Mouse (Mus musculus) stomach, embryonic 15.5 days (tissue): ENCODE results near the gene Camkk1. TPM values are rescaled to one million over a fixed set of nuclear protein-coding genes. Genes with fewer than 3 reads are reported as not detected.

Experiments used
- ATAC-seq: fragments of 200-750 bp; cut with Nextera tagmentation; 2 replicates; pipeline ENCODE4 v1.8.0; 2017; ENCODE audit warnings: low read depth, moderate number of reproducible peaks, moderate TSS enrichment; ENCODE audit not compliant: insufficient read depth, low FRiP score
- H3K27ac ChIP-seq: fragments of 300-500 bp; sonication (generic); 2 replicates; pipeline ENCODE4 v1.5.1; 2015; ENCODE audit warnings: mild to moderate bottlenecking, inconsistent platforms
- H3K27me3 ChIP-seq: fragments of 300-500 bp; sonication (generic); replicated peaks from 2 replicates; pipeline ENCODE4 v1.6.1; 2015; ENCODE audit warnings: inconsistent platforms
- H3K36me3 ChIP-seq: fragments of 300-500 bp; sonication (generic); 2 replicates; pipeline ENCODE4 v1.6.1; 2015; ENCODE audit warnings: inconsistent platforms
- H3K4me1 ChIP-seq: fragments of 300-500 bp; sonication (generic); 2 replicates; pipeline ENCODE4 v1.6.1; 2015; ENCODE audit warnings: inconsistent platforms
- H3K4me2 ChIP-seq: fragments of 300-500 bp; sonication (generic); 2 replicates; pipeline ENCODE4 v1.6.1; 2015; ENCODE audit warnings: mild to moderate bottlenecking, inconsistent platforms
- H3K4me3 ChIP-seq: fragments of 300-500 bp; sonication (generic); replicated peaks from 2 replicates; pipeline ENCODE4 v1.5.1; 2015; ENCODE audit warnings: inconsistent platforms
- H3K9ac ChIP-seq: fragments of 300-500 bp; sonication (generic); 2 replicates; pipeline ENCODE4 v1.6.1; 2015; ENCODE audit warnings: inconsistent platforms
- H3K9me3 ChIP-seq: fragments of 300-500 bp; sonication (generic); 2 replicates; pipeline ENCODE4 v1.6.1; 2016; ENCODE audit warnings: inconsistent platforms
- WGBS: fragments of 180-500 bp; shearing (Covaris S2); methylation state at CpG from one replicate; pipeline ENCODE4 v1.1.7; 2015; 5-methylcytosine and 5-hydroxymethylcytosine counted together
- polyA plus RNA-seq: library from polyadenylated mRNA; unstranded; fragments of >200 nt; fragmentation: Nextera tagmentation; extraction: Ambion mirVana; gene quantifications from 2 replicates; pipeline ENCODE4 v1.2.1, GENCODE M21; 2015

Gene Camkk1
- polyA plus RNA-seq, 1 experiment from 2014 or later: 10.6 TPM

- H3K4me3 ChIP-seq: no peak overlapping the region
- 83% methylated on average over 3 of the region's 3 CpGs for WGBS
- no peak overlapping the region for H3K4me2 ChIP-seq
- H3K27ac ChIP-seq: no peak overlapping the region
- H3K4me1 ChIP-seq: no peaks in the 10 kb centered on the region
- H3K9me3 ChIP-seq: no peaks in the 10 kb centered on the region
- H3K36me3 ChIP-seq: peaks cover 52% of the 10 kb centered on the region
- no peak for ATAC-seq
- no peak overlapping the region for H3K9ac ChIP-seq
- no peaks in the 10 kb centered on the region for H3K27me3 ChIP-seq
Measured at GRCm38 (mm10) chr11:73071839-73072238, 53.0 kb downstream of the Camkk1 start.

- peaks cover 57% of the 10 kb centered on the region for H3K36me3 ChIP-seq
- no peak overlapping the region for H3K27ac ChIP-seq
- WGBS: 88% methylated on average over 4 of the region's 4 CpGs
- H3K4me3 ChIP-seq: no peak overlapping the region
- no peak for ATAC-seq
- H3K27me3 ChIP-seq: no peaks in the 10 kb centered on the region
- H3K4me2 ChIP-seq: no peak overlapping the region
- H3K4me1 ChIP-seq: no peaks in the 10 kb centered on the region
- no peaks in the 10 kb centered on the region for H3K9me3 ChIP-seq
- no peak overlapping the region for H3K9ac ChIP-seq
Measured at GRCm38 (mm10) chr11:73076295-73076694, 57.5 kb downstream of the Camkk1 start.

- no peak overlapping the region for H3K9ac ChIP-seq
- no peak overlapping the region for H3K4me3 ChIP-seq
- ATAC-seq: no peak
- no peaks in the 10 kb centered on the region for H3K4me1 ChIP-seq
- peaks cover 61% of the 10 kb centered on the region for H3K36me3 ChIP-seq
- no peak overlapping the region for H3K4me2 ChIP-seq
- no peaks in the 10 kb centered on the region for H3K27me3 ChIP-seq
- H3K9me3 ChIP-seq: no peaks in the 10 kb centered on the region
- 85% methylated on average over 4 of the region's 4 CpGs for WGBS
- H3K27ac ChIP-seq: no peak overlapping the region
Measured at GRCm38 (mm10) chr11:73076733-73077132, 57.9 kb downstream of the Camkk1 start.

- H3K27ac ChIP-seq: no peak overlapping the region
- ATAC-seq: no peak
- no peak overlapping the region for H3K9ac ChIP-seq
- H3K9me3 ChIP-seq: no peaks in the 10 kb centered on the region
- H3K27me3 ChIP-seq: no peaks in the 10 kb centered on the region
- H3K36me3 ChIP-seq: peaks cover 62% of the 10 kb centered on the region
- no peaks in the 10 kb centered on the region for H3K4me1 ChIP-seq
- 90% methylated on average over 6 of the region's 6 CpGs for WGBS
- no peak overlapping the region for H3K4me3 ChIP-seq
- H3K4me2 ChIP-seq: no peak overlapping the region
Measured at GRCm38 (mm10) chr11:73077211-73077720, 58.5 kb downstream of the Camkk1 start.

- 88% methylated on average over 8 of the region's 8 CpGs for WGBS
- no peak for ATAC-seq
- Histone ChIP-seq H3K27ac (no peak overlapping the region), H3K27me3 (no peaks in the 10 kb centered on the region), H3K4me1 (no peaks in the 10 kb centered on the region), H3K4me2 (no peak overlapping the region), H3K36me3 (peaks cover 52% of the 10 kb centered on the region), H3K9ac (no peak overlapping the region), H3K4me3 (no peak overlapping the region), H3K9me3 (no peaks in the 10 kb centered on the region)
Measured at GRCm38 (mm10) chr11:73078615-73079014, 59.8 kb downstream of the Camkk1 start.

GRCm38 (mm10) chr11:73080306-73080705 is 61.5 kb downstream of the Camkk1 start:
- H3K36me3 ChIP-seq: peaks cover 39% of the 10 kb centered on the region
- H3K27ac ChIP-seq: no peak overlapping the region
- 91% methylated on average over 3 of the region's 3 CpGs for WGBS
- peaks cover 3% of the 10 kb centered on the region; the same call in 1 of the 2 replicates for H3K4me1 ChIP-seq
- H3K4me2 ChIP-seq: no peak overlapping the region
- no peaks in the 10 kb centered on the region for H3K9me3 ChIP-seq
- no peak overlapping the region for H3K9ac ChIP-seq
- H3K4me3 ChIP-seq: no peak overlapping the region
- ATAC-seq: no peak
- H3K27me3 ChIP-seq: no peaks in the 10 kb centered on the region

GRCm38 (mm10) chr11:73084303-73084702 is 65.5 kb downstream of the Camkk1 start:
- H3K4me2 ChIP-seq: no peak overlapping the region
- H3K4me3 ChIP-seq: no peak overlapping the region
- H3K36me3 ChIP-seq: peaks cover 17% of the 10 kb centered on the region; the same call in 1 of the 2 replicates
- WGBS: 62% methylated on average over 6 of the region's 6 CpGs
- ATAC-seq: no peak
- no peaks in the 10 kb centered on the region for H3K27me3 ChIP-seq
- H3K27ac ChIP-seq: peak overlapping the region; percentile 19; the same call in 1 of the 2 replicates
- peaks cover 3% of the 10 kb centered on the region; the same call in 1 of the 2 replicates for H3K4me1 ChIP-seq
- H3K9ac ChIP-seq: no peak overlapping the region
- no peaks in the 10 kb centered on the region for H3K9me3 ChIP-seq

- peak overlapping the region; percentile 19; the same call in 1 of the 2 replicates for H3K27ac ChIP-seq
Measured at GRCm38 (mm10) chr11:73084804-73085231, 66.0 kb downstream of the Camkk1 start.

GRCm38 (mm10) chr11:73085391-73085790 is 66.6 kb downstream of the Camkk1 start:
- 61% methylated on average over 7 of the region's 7 CpGs for WGBS
- Histone ChIP-seq H3K27me3 (no peaks in the 10 kb centered on the region), H3K4me3 (no peak overlapping the region), H3K9ac (no peak overlapping the region), H3K4me2 (no peak overlapping the region), H3K4me1 (peaks cover 3% of the 10 kb centered on the region; the same call in 1 of the 2 replicates), H3K27ac (no peak overlapping the region), H3K9me3 (no peaks in the 10 kb centered on the region), H3K36me3 (0 out of 2 replicates have a peak, but pooled peaks cover 13% of the 10 kb centered on the region)
- ATAC-seq: no peak

More at GRCm38 (mm10) chr11:73084804-73085231, 66.0 kb downstream of the Camkk1 start:
- Histone ChIP-seq H3K4me2 (no peak overlapping the region), H3K4me3 (no peak overlapping the region), H3K27me3 (no peaks in the 10 kb centered on the region), H3K36me3 (0 out of 2 replicates have a peak, but pooled peaks cover 13% of the 10 kb centered on the region), H3K4me1 (peaks cover 3% of the 10 kb centered on the region; the same call in 1 of the 2 replicates), H3K9me3 (no peaks in the 10 kb centered on the region), H3K9ac (no peak overlapping the region)
- WGBS: 58% methylated on average over 10 of the region's 10 CpGs
- no peak; the same call in 1 of the 2 replicates for ATAC-seq

- Histone ChIP-seq H3K4me1 (peaks cover 3% of the 10 kb centered on the region; the same call in 1 of the 2 replicates), H3K9me3 (no peaks in the 10 kb centered on the region), H3K4me3 (no peak overlapping the region), H3K27ac (no peak overlapping the region), H3K27me3 (no peaks in the 10 kb centered on the region), H3K36me3 (no peaks in the 10 kb centered on the region), H3K9ac (no peak overlapping the region), H3K4me2 (no peak overlapping the region)
- ATAC-seq: no peak
- 59% methylated on average over 6 of the region's 6 CpGs for WGBS
Measured at GRCm38 (mm10) chr11:73087700-73088480, 69.1 kb downstream of the Camkk1 start.

GRCm38 (mm10) chr11:73090283-73090682 is 71.5 kb downstream of the Camkk1 start, which contains the start of gene Itgae:
TSS of gene Itgae (plus strand) at chr11:73090583.
- Histone ChIP-seq H3K4me3 (no peak within 1 kb of the TSS), H3K27ac (no peak within 1 kb of the TSS), H3K36me3 (no peaks in the 10 kb centered on the region), H3K4me1 (no peaks in the 10 kb centered on the region), H3K4me2 (no peak within 1 kb of the TSS), H3K9ac (no peak within 1 kb of the TSS), H3K27me3 (no peaks in the 10 kb centered on the region), H3K9me3 (no peaks in the 10 kb centered on the region)
- WGBS: 74% methylated on average over 4 of the region's 4 CpGs
- ATAC-seq: no peak

GRCm38 (mm10) chr11:73090826-73091225 is 72.0 kb downstream of the Camkk1 start:
- no peak for ATAC-seq
- Histone ChIP-seq H3K27me3 (no peaks in the 10 kb centered on the region), H3K4me2 (no peak overlapping the region), H3K4me3 (no peak overlapping the region), H3K36me3 (no peaks in the 10 kb centered on the region), H3K27ac (no peak overlapping the region), H3K4me1 (no peaks in the 10 kb centered on the region), H3K9me3 (no peaks in the 10 kb centered on the region), H3K9ac (no peak overlapping the region)
- 93% methylated on average over 2 of the region's 2 CpGs for WGBS
